Mouse (Mus musculus) ES-E14 (cell line): ENCODE results near the gene Pik3r6. TPM values are rescaled to one million over a fixed set of nuclear protein-coding genes. Genes with fewer than 3 reads are reported as not detected.
A peak's percentile ranks its signal among the peaks of the same experiment; 100 is the strongest.

Source experiments
- DNase-seq: peaks from one replicate; pipeline ENCODE4 v3.0.0-alpha.2; 2013; ENCODE audit warnings: low read depth, low spot score
- H3K27ac ChIP-seq: 2 replicates; pipeline ENCODE4 v1.5.1; 2012; ENCODE audit warnings: low read depth, mild to moderate bottlenecking, low read length, moderate library complexity, mixed read lengths; ENCODE audit not compliant: poor library complexity, insufficient read depth, severe bottlenecking
- H3K36me3 ChIP-seq: 2 replicates; pipeline ENCODE4 v1.6.1; 2012; ENCODE audit warnings: mild to moderate bottlenecking, low read length, moderate library complexity, mixed read lengths; ENCODE audit not compliant: control insufficient read depth, poor library complexity, insufficient read depth, severe bottlenecking
- H3K4me1 ChIP-seq, 2 experiments: fragments of 150-350 bp in 1 of 2; sonication (generic) in 1 of 2; 2 replicates each; pipeline ENCODE4 v1.6.1; 2012; ENCODE audit warnings: low read length in 2 of 2, mild to moderate bottlenecking in 1 of 2, mixed read lengths in 1 of 2; ENCODE audit not compliant: control insufficient read depth in 2 of 2, insufficient read depth in 2 of 2, poor library complexity in 1 of 2
- H3K4me3 ChIP-seq, 2 experiments: fragments of 150-350 bp in 1 of 2; sonication (generic) in 1 of 2; 2 replicates each; pipeline ENCODE4 v1.5.1; 2012; ENCODE audit warnings: low read length in 2 of 2, low read depth in 1 of 2, mild to moderate bottlenecking in 1 of 2, mixed read lengths in 1 of 2; ENCODE audit not compliant: insufficient read depth in 1 of 2, poor library complexity in 1 of 2, severe bottlenecking in 1 of 2
- H3K9ac ChIP-seq: 2 replicates; pipeline ENCODE4 v1.6.1; 2012; ENCODE audit warnings: low read depth, mild to moderate bottlenecking, low read length, mixed read lengths; ENCODE audit not compliant: poor library complexity, insufficient read depth, severe bottlenecking
- H3K9me3 ChIP-seq: fragments of 150-350 bp; sonication (generic); 2 replicates; pipeline ENCODE4 v1.6.1; 2012; ENCODE audit warnings: low read depth, mild to moderate bottlenecking, low read length; ENCODE audit not compliant: control insufficient read depth, insufficient read depth
- CHD2 ChIP-seq: IDR thresholded peaks from 2 replicates; pipeline ENCODE4 v1.6.1; 2014; ENCODE audit warnings: mild to moderate bottlenecking, low read depth, low read length, inconsistent platforms
- HCFC1 ChIP-seq: IDR thresholded peaks from 2 replicates; pipeline ENCODE4 v1.6.1; 2012; ENCODE audit warnings: low read length, inconsistent platforms, borderline replicate concordance; ENCODE audit not compliant: insufficient read depth
- MAFK ChIP-seq: IDR thresholded peaks from 2 replicates; pipeline ENCODE4 v1.6.1; 2014; ENCODE audit warnings: mild to moderate bottlenecking, low read depth, low read length, inconsistent platforms; ENCODE audit not compliant: insufficient read depth
- ZC3H11A ChIP-seq: IDR thresholded peaks from 2 replicates; pipeline ENCODE4 v1.6.1; 2012; ENCODE audit warnings: low read depth, mild to moderate bottlenecking, inconsistent platforms, low read length, borderline replicate concordance
- ZNF384 ChIP-seq: IDR thresholded peaks from 2 replicates; pipeline ENCODE4 v1.6.1; 2012; ENCODE audit warnings: low read depth, low read length, inconsistent platforms
- in situ Hi-C, 2 experiments: fragments of 600-800 bp; cut with MboI; formaldehyde crosslinking; loops; one replicate each; pipeline ENCODE4 v1.15.1; 2025; ENCODE audit warnings: low sequenced_read_pairs in 2 of 2, inconsistent platforms in 1 of 2; ENCODE audit not compliant: unreplicated experiment in 2 of 2
- total RNA-seq: library from RNA; depleted of rRNA; stranded (reverse); fragments of 300-350 nt; gene quantifications from 2 replicates; pipeline ENCODE4 v1.2.3, GENCODE M21; 2012

Gene Pik3r6
- total RNA-seq, 1 experiment, result 0.40 TPM

- DNase-seq, result no peak
- in situ Hi-C loops, result no loop called here
- no peak overlapping the region for H3K27ac ChIP-seq
- H3K9me3 ChIP-seq, result no peaks in the 10 kb centered on the region
- H3K9ac ChIP-seq, result no peak overlapping the region
- TF ChIP-seq CHD2 (no peak), ZC3H11A (no peak), HCFC1 (no peak), ZNF384 (no peak), MAFK (no peak)
- H3K36me3 ChIP-seq, result no peaks in the 10 kb centered on the region
- H3K4me1 ChIP-seq, result peaks cover 2 to 8% of the 10 kb centered on the region in 2 experiments; a peak in 2 of 4 replicates
- no peak overlapping the region for H3K4me3 ChIP-seq
These were observed 29.2 kb downstream of the Pik3r6 start for GRCm38 (mm10) chr11:68531941-68532535.

- no peaks in the 10 kb centered on the region for H3K9me3 ChIP-seq
- in situ Hi-C loops, result no loop called here
- H3K27ac ChIP-seq, result no peak overlapping the region
- H3K4me1 ChIP-seq, result peaks cover 2 to 8% of the 10 kb centered on the region in 2 experiments; a peak in 2 of 4 replicates
- H3K4me3 ChIP-seq, result no peak overlapping the region
- DNase-seq, result no peak
- H3K36me3 ChIP-seq, result no peaks in the 10 kb centered on the region
- no peak overlapping the region for H3K9ac ChIP-seq
- TF ChIP-seq MAFK, result no peak
- TF ChIP-seq ZNF384, result no peak
- TF ChIP-seq HCFC1, result no peak
- TF ChIP-seq ZC3H11A, result no peak
- TF ChIP-seq CHD2, result no peak
These were observed 30.0 kb downstream of the Pik3r6 start for GRCm38 (mm10) chr11:68532773-68533172.

GRCm38 (mm10) chr11:68533971-68534475 lies 31.2 kb downstream of the Pik3r6 start:
- Histone ChIP-seq H3K9ac (no peak overlapping the region), H3K9me3 (no peaks in the 10 kb centered on the region), H3K4me1 (peaks cover 2 to 8% of the 10 kb centered on the region in 2 experiments; a peak in 2 of 4 replicates), H3K27ac (no peak overlapping the region), H3K36me3 (no peaks in the 10 kb centered on the region), H3K4me3 (no peak overlapping the region)
- in situ Hi-C loops, result no loop called here
- no peak for DNase-seq
- TF ChIP-seq ZC3H11A (no peak), HCFC1 (no peak), CHD2 (no peak), MAFK (no peak), ZNF384 (no peak)

GRCm38 (mm10) chr11:68536026-68536425 lies 33.2 kb downstream of the Pik3r6 start:
- H3K9ac ChIP-seq, result no peak overlapping the region
- in situ Hi-C loops, result no loop called here
- no peaks in the 10 kb centered on the region for H3K36me3 ChIP-seq
- H3K27ac ChIP-seq, result no peak overlapping the region
- H3K4me1 ChIP-seq, result peaks cover 2 to 8% of the 10 kb centered on the region in 2 experiments; a peak in 2 of 4 replicates
- no peak overlapping the region for H3K4me3 ChIP-seq
- no peaks in the 10 kb centered on the region for H3K9me3 ChIP-seq
- TF ChIP-seq HCFC1, result no peak
- no peak for DNase-seq

GRCm38 (mm10) chr11:68536465-68536864 lies 33.6 kb downstream of the Pik3r6 start:
- Histone ChIP-seq H3K9me3 (no peaks in the 10 kb centered on the region), H3K36me3 (no peaks in the 10 kb centered on the region), H3K9ac (no peak overlapping the region), H3K4me3 (no peak overlapping the region), H3K27ac (no peak overlapping the region), H3K4me1 (peaks cover 2 to 7% of the 10 kb centered on the region in 2 experiments; a peak in 2 of 4 replicates)
- in situ Hi-C loops, result no loop called here
- TF ChIP-seq CHD2, result no peak
- peak; percentile 48; the same call in 1 of the 2 replicates for TF ChIP-seq MAFK
- no peak for DNase-seq
